Mouse (Mus musculus) forebrain, embryonic 10.5 days (tissue): ENCODE data around the gene Pbxip1. TPM values are rescaled to one million over a fixed set of nuclear protein-coding genes. Genes with fewer than 3 reads are reported as not detected.

ENCODE experiments used
- DNase-seq: peaks from one replicate; pipeline ENCODE4 v3.0.0-alpha.2; 2017; ENCODE audit warnings: low spot score; ENCODE audit errors: extremely low spot score
- H3K27ac ChIP-seq: fragments of 300-500 bp; sonication (generic); 2 replicates; pipeline ENCODE4 v1.5.1; 2016; ENCODE audit warnings: mild to moderate bottlenecking
- H3K27me3 ChIP-seq: fragments of 300-500 bp; sonication (generic); 2 replicates; pipeline ENCODE4 v1.6.1; 2016; ENCODE audit warnings: mild to moderate bottlenecking; ENCODE audit not compliant: poor library complexity, severe bottlenecking
- H3K36me3 ChIP-seq: fragments of 300-500 bp; sonication (generic); replicated peaks from 2 replicates; pipeline ENCODE4 v1.6.1; 2016; ENCODE audit warnings: mild to moderate bottlenecking, moderate library complexity
- H3K4me1 ChIP-seq: fragments of 300-500 bp; sonication (generic); 2 replicates; pipeline ENCODE4 v1.6.1; 2016
- H3K4me3 ChIP-seq: fragments of 300-500 bp; sonication (generic); 2 replicates; pipeline ENCODE4 v1.5.1; 2016; ENCODE audit warnings: mild to moderate bottlenecking, moderate library complexity
- H3K9me3 ChIP-seq: fragments of 300-500 bp; sonication (generic); 2 replicates; pipeline ENCODE4 v1.6.1; 2016; ENCODE audit warnings: mild to moderate bottlenecking, moderate library complexity
- WGBS: fragments of 180-500 bp; shearing (Covaris S2); methylation state at CpG from one replicate; pipeline ENCODE4 v1.1.7; 2016; 5-methylcytosine and 5-hydroxymethylcytosine counted together
- polyA plus RNA-seq: library from polyadenylated mRNA; unstranded; fragments of >200 nt; fragmentation: Nextera tagmentation; extraction: Ambion mirVana; gene quantifications from 2 replicates; pipeline ENCODE4 v1.2.1, GENCODE M21; 2016

The Pbxip1 gene
- polyA plus RNA-seq, 1 experiment from 2014 or later, result 16.4 TPM

DNA sequence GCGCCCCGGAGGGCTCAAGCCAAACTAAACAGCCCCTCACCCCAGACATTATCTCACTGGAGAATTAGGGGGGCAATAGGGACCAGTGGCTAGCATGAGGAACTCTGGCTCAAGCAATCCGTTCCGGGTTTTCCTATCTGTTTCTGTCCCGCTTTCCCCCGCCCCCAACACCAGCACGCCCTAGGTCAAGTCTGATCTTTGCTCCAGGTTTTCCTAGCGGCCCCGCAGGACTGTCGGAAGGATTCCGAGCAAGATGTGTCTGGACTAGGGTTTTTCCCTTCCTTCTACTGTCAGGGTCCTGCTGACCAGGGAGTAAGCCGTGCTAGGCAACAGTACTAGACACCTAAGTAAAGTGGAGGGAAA is 41.6 kb upstream of the Pbxip1 start:
- Histone ChIP-seq H3K36me3 (0 out of 2 replicates have a peak, but pooled peaks cover 2% of the 10 kb centered on the region), H3K27ac (peak overlapping the region; percentile 90), H3K4me3 (peak overlapping the region; percentile 75), H3K27me3 (peaks cover 41% of the 10 kb centered on the region), H3K4me1 (peaks cover 71% of the 10 kb centered on the region), H3K9me3 (no peaks in the 10 kb centered on the region)
- DNase-seq, result peak; percentile 87
- WGBS, result under 1% methylated on average over 12 of the region's 12 CpGs

DNA sequence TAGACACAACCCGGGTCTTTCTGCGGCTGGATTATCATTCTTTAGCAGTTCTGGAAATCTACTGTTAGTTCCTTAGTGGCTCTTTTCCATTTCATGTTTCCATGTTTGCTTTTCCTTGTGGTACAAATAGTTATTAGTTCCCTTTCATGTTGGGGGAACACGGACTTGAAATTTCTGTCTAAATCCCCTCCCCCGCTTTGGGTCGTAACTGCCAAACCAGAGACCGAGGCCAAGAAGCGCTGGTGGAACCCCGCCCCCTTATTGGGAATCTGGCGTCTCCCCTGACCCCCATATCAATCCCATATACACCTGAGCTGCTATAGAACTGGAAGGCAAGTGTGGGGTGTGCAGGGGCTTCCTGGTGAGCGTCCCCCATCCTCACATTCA is 41.1 kb upstream of the Pbxip1 start:
- DNase-seq, result no peak
- Histone ChIP-seq H3K4me1 (peaks cover 66% of the 10 kb centered on the region), H3K9me3 (no peaks in the 10 kb centered on the region), H3K27ac (peak overlapping the region; percentile 90), H3K4me3 (peak overlapping the region; percentile 75), H3K36me3 (0 out of 2 replicates have a peak, but pooled peaks cover 8% of the 10 kb centered on the region), H3K27me3 (peaks cover 35% of the 10 kb centered on the region)
- under 1% methylated on average over 10 of the region's 10 CpGs for WGBS

DNA sequence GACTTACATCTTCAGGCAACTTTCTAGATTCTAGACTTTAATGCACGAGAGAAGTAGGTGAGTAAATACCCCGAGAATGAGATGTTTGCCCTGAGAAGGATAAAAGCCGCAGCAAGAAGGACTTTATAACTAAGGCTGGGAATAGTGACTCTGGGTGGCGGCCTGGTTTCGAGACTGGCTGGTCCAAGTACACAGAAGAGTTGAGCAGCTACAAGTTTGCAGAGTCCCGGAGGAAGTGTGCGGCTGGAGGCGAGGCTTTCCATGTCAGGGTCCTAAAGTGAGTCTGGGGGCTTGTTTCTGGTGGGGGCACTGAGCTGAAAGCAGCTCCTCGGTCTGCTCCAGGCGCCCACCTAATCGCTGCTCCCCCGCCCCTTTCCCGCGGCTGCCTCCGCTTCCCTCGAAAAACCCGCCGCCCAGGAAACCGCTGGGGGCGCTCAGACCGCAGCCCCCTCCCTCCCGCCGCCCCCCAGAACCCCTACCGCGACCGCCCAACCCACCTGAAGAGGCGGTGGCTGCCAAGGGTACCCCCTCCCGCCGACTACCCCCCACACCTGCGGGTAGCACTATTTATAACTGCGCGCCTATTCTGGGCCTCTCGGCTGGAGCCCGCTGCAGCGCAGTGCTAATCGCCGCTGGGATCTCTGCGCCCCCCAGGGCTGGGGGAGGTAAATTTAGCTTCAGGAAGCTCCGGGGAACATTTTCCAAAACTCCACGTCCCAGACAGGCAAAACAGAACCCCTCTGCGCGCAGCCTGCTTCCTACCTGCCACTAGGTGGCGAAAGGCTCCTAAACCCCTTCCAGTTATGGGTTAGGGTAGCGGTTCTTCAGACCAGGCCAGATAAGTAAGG is 40.5 kb upstream of the Pbxip1 start:
- under 1% methylated on average over 40 of the region's 44 CpGs for WGBS
- peaks cover 60% of the 10 kb centered on the region for H3K4me1 ChIP-seq
- H3K27me3 ChIP-seq, result peaks cover 29% of the 10 kb centered on the region
- H3K4me3 ChIP-seq, result peak overlapping the region; percentile 75
- peak; percentile 77 for DNase-seq
- H3K36me3 ChIP-seq, result peaks cover 8% of the 10 kb centered on the region; the same call in 1 of the 2 replicates
- H3K27ac ChIP-seq, result peak overlapping the region; percentile 90
- no peaks in the 10 kb centered on the region for H3K9me3 ChIP-seq

DNA sequence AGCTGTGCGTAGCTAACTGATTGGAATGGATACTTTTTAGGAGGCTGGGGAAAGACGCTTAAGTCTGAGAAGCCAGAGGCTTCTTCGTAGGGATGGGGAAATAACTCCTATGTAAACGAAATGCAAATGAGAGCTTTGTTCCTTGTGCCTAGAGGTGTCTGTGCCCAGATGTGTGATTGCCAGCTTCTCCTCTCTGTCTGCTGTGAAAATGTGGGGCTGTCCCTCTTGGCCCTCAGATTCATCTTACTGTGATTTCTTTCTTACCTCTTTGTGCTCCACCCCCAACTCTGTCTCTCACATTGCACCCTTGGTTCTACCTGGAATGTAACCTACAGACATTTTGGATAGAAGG is 39.9 kb upstream of the Pbxip1 start:
- no peak for DNase-seq
- WGBS, result 3% methylated on average over 4 of the region's 4 CpGs
- Histone ChIP-seq H3K4me1 (peaks cover 54% of the 10 kb centered on the region), H3K27ac (peak overlapping the region; percentile 90), H3K4me3 (peak overlapping the region; percentile 75), H3K36me3 (peaks cover 14% of the 10 kb centered on the region), H3K27me3 (peaks cover 23% of the 10 kb centered on the region), H3K9me3 (no peaks in the 10 kb centered on the region)

DNA sequence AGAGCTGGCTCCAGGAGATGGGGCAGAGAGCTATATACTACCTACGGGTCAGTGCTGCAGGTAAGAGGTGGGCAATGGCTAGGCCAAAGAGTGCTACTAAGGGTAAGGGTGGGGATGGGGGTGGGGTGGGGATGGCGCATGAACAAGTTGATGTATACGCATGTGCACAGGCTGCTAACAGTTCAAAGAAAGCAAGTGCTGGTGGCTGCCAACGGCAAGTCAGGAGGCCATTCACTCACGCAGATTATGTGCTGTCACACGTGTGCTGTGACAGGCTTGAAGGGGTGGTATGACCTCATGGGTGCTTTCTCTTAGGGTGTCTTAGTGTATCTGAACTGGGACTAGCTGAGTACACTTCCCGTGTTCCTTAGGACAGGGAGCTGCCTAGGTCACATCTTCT is 35.2 kb upstream of the Pbxip1 start:
- DNase-seq, result no peak
- peaks cover 7% of the 10 kb centered on the region for H3K4me1 ChIP-seq
- WGBS, result 89% methylated on average over 7 of the region's 7 CpGs

DNA sequence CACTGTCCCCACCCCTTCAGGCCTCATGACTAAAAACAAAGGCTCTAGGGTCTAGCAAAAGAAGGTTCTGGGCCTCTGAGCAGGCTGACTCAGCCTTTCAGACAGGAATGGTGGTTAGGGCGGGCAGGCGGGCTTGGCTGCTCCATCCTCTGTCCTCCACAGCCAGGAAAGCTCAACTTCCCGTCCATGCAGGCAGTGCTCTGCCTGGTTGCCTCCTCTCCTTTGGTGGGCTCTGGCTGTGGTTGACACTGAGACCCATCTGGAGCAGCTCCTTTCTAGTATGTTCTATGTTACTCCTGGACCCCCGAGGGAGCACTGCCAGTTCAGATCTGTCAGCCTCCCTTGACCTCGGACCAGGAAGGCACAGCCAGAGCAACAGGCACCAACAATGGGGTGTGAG is 33.8 kb upstream of the Pbxip1 start, which contains the start of gene Lenep:
TSS of gene Lenep (minus strand) at position 101 of the 400 bp plus-strand sequence.
- DNase-seq, result no peak
- H3K9me3 ChIP-seq, result no peaks in the 10 kb centered on the region
- WGBS, result 81% methylated on average over 5 of the region's 5 CpGs

More for the DNA sequence above, 35.2 kb upstream of the Pbxip1 start:
- no peak overlapping the region for H3K4me3 ChIP-seq
- H3K27me3 ChIP-seq, result no peaks in the 10 kb centered on the region
- no peaks in the 10 kb centered on the region for H3K9me3 ChIP-seq
- H3K36me3 ChIP-seq, result peaks cover 53% of the 10 kb centered on the region
- H3K27ac ChIP-seq, result no peak overlapping the region

DNA sequence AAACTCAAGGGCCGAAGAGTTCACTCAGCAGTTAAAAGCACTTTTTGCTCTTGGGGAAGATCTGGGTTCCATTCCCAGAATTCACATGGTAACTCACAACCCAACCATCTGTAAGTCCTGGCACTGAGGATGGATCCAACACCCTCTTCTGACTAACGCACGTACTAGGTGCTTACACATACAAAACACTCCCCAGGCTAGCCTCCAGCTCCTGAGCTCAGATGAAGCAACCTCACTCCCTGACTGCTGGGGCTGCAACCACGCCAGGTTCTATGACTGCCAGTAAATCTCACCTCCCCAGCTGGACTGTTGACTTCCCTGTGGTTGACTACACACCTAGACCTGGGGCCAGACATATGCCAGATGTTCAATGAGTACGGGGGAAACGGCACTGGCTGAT is 29.6 kb upstream of the Pbxip1 start:
- Histone ChIP-seq H3K4me3 (no peak overlapping the region), H3K9me3 (no peaks in the 10 kb centered on the region), H3K27ac (no peak overlapping the region), H3K4me1 (peaks cover 10% of the 10 kb centered on the region), H3K36me3 (peaks cover 58% of the 10 kb centered on the region), H3K27me3 (no peaks in the 10 kb centered on the region)
- WGBS, result 92% methylated on average over 6 of the region's 6 CpGs
- DNase-seq, result no peak

More for the DNA sequence above, 33.8 kb upstream of the Pbxip1 start, which contains the start of gene Lenep:
- Histone ChIP-seq H3K36me3 (peaks cover 62% of the 10 kb centered on the region), H3K4me3 (0 out of 2 replicates have a peak within 1 kb of the TSS, but pooled peaks have one; percentile 8), H3K27me3 (no peaks in the 10 kb centered on the region), H3K4me1 (no peaks in the 10 kb centered on the region), H3K27ac (no peak within 1 kb of the TSS)

DNA sequence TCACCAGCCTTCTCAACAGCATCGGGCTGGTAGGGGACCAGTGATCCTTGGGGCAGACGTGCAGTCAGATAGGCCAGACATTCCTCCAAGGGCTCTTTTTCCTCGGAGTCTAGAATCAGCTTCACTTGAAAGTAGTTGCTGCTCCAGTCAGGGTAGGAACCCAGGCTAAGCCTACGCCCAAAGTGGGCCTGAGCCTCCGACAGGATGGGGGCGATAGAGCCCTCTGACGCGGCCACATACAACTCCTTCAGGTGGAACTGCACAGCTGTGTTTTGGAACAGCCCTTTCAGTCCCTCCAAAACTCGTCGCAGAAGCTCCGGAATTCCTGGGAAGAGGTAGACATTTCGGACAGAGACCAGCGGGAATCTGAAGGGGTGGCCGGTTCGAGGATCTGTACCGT is 28.1 kb upstream of the Pbxip1 start:
- Histone ChIP-seq H3K9me3 (no peaks in the 10 kb centered on the region), H3K27ac (no peak overlapping the region), H3K4me3 (peak overlapping the region; percentile 6; the same call in 1 of the 2 replicates), H3K4me1 (peaks cover 14% of the 10 kb centered on the region), H3K27me3 (no peaks in the 10 kb centered on the region), H3K36me3 (peaks cover 51% of the 10 kb centered on the region)
- 66% methylated on average over 16 of the region's 16 CpGs for WGBS
- no peak for DNase-seq

DNA sequence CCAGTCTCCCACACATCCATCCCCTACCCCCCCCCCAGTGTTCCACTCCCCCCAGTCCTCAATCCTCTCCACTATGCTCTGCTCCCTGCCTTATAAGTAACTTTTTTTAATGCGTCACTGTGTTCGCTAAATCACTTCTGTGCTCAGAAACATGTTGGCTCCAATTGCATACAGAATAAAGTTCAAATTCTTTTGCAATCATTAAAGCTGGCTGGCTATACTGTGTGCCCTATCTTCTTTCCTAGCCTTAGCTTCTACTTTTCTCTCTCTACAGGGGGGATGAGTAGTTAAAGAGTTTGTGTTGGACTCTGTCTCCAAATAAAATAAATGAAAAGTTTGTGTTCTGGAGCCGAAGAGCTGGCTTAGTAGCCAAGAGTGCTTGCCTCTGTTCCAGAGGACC is 26.8 kb upstream of the Pbxip1 start:
- peaks cover 14% of the 10 kb centered on the region for H3K4me1 ChIP-seq
- 95% methylated on average over 3 of the region's 3 CpGs for WGBS
- no peak overlapping the region for H3K4me3 ChIP-seq

DNA sequence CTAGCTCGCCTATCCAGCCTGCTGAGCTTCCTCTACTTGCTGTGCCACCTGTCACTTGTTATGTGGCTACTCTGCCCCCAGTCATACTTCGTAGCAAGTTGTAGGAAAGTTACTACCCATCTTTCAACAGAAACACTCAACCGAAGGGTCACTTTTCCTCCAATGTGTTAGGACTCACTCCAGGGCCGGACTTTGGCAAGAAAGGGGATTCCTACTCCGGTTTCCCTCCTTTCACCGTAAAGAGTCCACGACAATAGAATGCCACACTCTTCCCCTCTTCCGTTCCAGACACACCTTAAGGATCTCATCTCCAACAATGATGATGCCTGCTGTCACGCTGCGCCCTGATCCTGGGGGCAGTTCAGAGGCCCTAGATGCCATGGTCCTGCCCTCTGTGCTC is 25.6 kb upstream of the Pbxip1 start:
- Histone ChIP-seq H3K4me3 (peak overlapping the region; percentile 67), H3K9me3 (no peaks in the 10 kb centered on the region), H3K4me1 (peaks cover 14% of the 10 kb centered on the region), H3K36me3 (peaks cover 55% of the 10 kb centered on the region), H3K27me3 (no peaks in the 10 kb centered on the region), H3K27ac (peak overlapping the region; percentile 82)
- 84% methylated on average over 10 of the region's 10 CpGs for WGBS
- DNase-seq, result no peak

More for the DNA sequence above, 26.8 kb upstream of the Pbxip1 start:
- Histone ChIP-seq H3K27ac (no peak overlapping the region), H3K36me3 (peaks cover 52% of the 10 kb centered on the region), H3K27me3 (no peaks in the 10 kb centered on the region), H3K9me3 (no peaks in the 10 kb centered on the region)
- DNase-seq, result no peak

DNA sequence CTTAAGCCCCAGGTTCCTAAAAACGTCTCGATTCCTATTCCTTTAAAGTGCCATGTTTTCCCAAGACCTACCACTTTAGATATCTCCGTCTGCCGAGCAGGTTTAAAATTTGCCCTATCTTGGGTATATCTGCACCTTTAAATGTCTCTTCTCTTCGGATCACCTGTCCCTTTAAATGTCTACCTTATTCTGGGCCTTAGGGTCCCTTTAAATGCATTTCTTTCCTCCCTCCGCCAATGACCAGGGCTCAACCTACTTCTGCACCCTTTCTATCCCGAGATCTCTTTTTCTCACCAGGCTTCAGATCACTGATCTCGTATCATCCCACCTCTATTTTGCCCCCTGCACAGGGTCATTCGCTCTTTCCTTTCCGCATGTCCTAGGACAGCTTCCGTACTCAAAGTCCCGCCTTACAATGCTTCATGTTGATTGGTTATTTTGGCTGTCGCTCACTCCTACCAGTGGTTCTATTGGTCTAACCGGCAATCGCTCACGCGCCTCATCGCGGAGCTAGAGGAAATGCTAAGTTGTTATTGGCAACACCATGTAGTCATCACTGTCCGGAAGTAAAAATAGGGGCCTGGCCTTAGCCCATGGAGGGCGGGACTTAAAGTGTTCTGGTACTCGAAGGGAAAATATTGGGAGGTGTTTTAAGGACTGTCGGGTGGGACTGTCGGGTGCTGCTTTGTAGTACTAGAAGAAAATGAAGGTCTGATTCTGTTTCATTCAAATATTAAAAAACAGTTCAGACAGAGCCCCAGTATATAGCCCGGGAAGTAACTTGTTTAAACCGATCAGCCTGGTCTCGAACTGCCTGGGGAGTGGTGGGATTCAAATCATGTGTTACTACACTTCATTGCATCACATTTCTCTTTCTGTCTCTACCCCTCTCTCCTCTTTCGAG is 24.8 kb upstream of the Pbxip1 start, which contains the start of gene Flad1:
TSS of gene Flad1 (minus strand) at position 381 of the 904 bp plus-strand sequence.
- H3K4me1 ChIP-seq, result peaks cover 21% of the 10 kb centered on the region
- no peaks in the 10 kb centered on the region for H3K9me3 ChIP-seq
- H3K27ac ChIP-seq, result peak within 1 kb of the TSS; percentile 82
- H3K27me3 ChIP-seq, result no peaks in the 10 kb centered on the region
- H3K36me3 ChIP-seq, result peaks cover 62% of the 10 kb centered on the region
- DNase-seq, result peak; percentile 95
- H3K4me3 ChIP-seq, result peak within 1 kb of the TSS; percentile 67
- 8% methylated on average over 28 of the region's 28 CpGs for WGBS

DNA sequence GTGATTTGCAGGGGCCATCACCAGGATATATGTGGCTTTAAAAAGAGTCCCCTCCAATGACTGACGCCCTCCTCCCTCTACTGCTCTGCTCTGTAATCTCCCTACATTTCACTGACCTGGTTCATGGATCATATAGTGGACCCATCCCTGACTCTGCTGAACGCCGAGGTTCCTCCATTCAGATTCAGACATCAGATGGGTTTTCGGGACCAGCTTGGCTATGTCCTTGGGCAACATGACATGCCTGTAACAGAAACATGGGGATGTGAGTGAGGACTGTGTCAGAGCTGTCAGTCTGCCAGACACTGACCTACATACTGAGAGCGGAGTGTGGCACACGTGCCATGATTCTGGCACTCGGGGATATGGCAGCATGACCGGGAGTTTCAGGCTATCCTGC is 20.3 kb upstream of the Pbxip1 start:
- no peaks in the 10 kb centered on the region for H3K9me3 ChIP-seq
- H3K36me3 ChIP-seq, result peaks cover 41% of the 10 kb centered on the region
- 95% methylated on average over 8 of the region's 8 CpGs for WGBS
- H3K4me3 ChIP-seq, result peak overlapping the region; percentile 71
- no peak overlapping the region for H3K27ac ChIP-seq
- H3K27me3 ChIP-seq, result no peaks in the 10 kb centered on the region
- peaks cover 43% of the 10 kb centered on the region for H3K4me1 ChIP-seq
- DNase-seq, result no peak
